Mouse (Mus musculus) forebrain, embryonic 16.5 days (tissue): ENCODE measurements around the gene Galt. TPM values are rescaled to one million over a fixed set of nuclear protein-coding genes. Genes with fewer than 3 reads are reported as not detected.
"Not testable (repeated sequence)": the region's sequence is repeated elsewhere in the genome, so short reads cannot be mapped to it uniquely, and the experiment has no call there.

ENCODE experiments used
- ATAC-seq: fragments of 200-750 bp; cut with Nextera tagmentation; 2 replicates; pipeline ENCODE4 v1.8.0; 2017; ENCODE audit warnings: mild to moderate bottlenecking, moderate library complexity
- H3K27ac ChIP-seq: fragments of 300-500 bp; sonication (generic); 2 replicates; pipeline ENCODE4 v1.5.1; 2014; ENCODE audit warnings: low read length, control low read depth
- H3K27me3 ChIP-seq: fragments of 300-500 bp; sonication (generic); replicated peaks from 2 replicates; pipeline ENCODE4 v1.6.1; 2014; ENCODE audit warnings: low read length; ENCODE audit not compliant: control insufficient read depth, insufficient read depth
- H3K36me3 ChIP-seq: fragments of 300-500 bp; sonication (generic); 2 replicates; pipeline ENCODE4 v1.6.1; 2014; ENCODE audit not compliant: control insufficient read depth, insufficient read depth
- H3K4me1 ChIP-seq: fragments of 300-500 bp; sonication (generic); replicated peaks from 2 replicates; pipeline ENCODE4 v1.6.1; 2014; ENCODE audit warnings: low read length; ENCODE audit not compliant: control insufficient read depth, insufficient read depth
- H3K4me2 ChIP-seq: fragments of 300-500 bp; sonication (generic); 2 replicates; pipeline ENCODE4 v1.6.1; 2014; ENCODE audit warnings: mild to moderate bottlenecking, low read length, control low read depth
- H3K4me3 ChIP-seq: fragments of 300-500 bp; sonication (generic); replicated peaks from 2 replicates; pipeline ENCODE4 v1.5.1; 2014; ENCODE audit warnings: mild to moderate bottlenecking, low read length, control low read depth
- H3K9ac ChIP-seq: fragments of 300-500 bp; sonication (generic); replicated peaks from 2 replicates; pipeline ENCODE4 v1.6.1; 2014; ENCODE audit warnings: low read depth, low read length, control low read depth
- H3K9me3 ChIP-seq: fragments of 300-500 bp; sonication (generic); 2 replicates; pipeline ENCODE4 v1.6.1; 2016; ENCODE audit warnings: low read length; ENCODE audit not compliant: control insufficient read depth
- WGBS: fragments of 180-500 bp; shearing (Covaris S2); extraction: QIAGEN DNeasy Blood & Tissue Kit; methylation state at CpG from one replicate; pipeline ENCODE4 v1.1.7; 2014; 5-methylcytosine and 5-hydroxymethylcytosine counted together
- polyA plus RNA-seq: library from polyadenylated mRNA; unstranded; fragments of >200 nt; fragmentation: Nextera tagmentation; extraction: Ambion mirVana; gene quantifications from 2 replicates; pipeline ENCODE4 v1.2.1, GENCODE M21; 2015

The Galt gene
- polyA plus RNA-seq, 1 experiment from 2014 or later: 30.2 TPM

GRCm38 (mm10) chr4:41767301-41767700 lies 12.3 kb downstream of the Galt start:
- not testable (repeated sequence) for H3K27ac ChIP-seq, H3K4me3 ChIP-seq, H3K36me3 ChIP-seq, H3K4me2 ChIP-seq, H3K9ac ChIP-seq, H3K4me1 ChIP-seq, H3K9me3 ChIP-seq, H3K27me3 ChIP-seq, ATAC-seq
- 75% methylated on average over 10 of the region's 10 CpGs for WGBS

GRCm38 (mm10) chr4:41772946-41773345 lies 17.9 kb downstream of the Galt start:
- H3K4me1 ChIP-seq, H3K27me3 ChIP-seq, H3K9me3 ChIP-seq, ATAC-seq, H3K36me3 ChIP-seq, H3K27ac ChIP-seq: not testable (repeated sequence)
- Histone ChIP-seq H3K4me3 (peak overlapping the region; percentile 31), H3K4me2 (peak overlapping the region; percentile 46), H3K9ac (0 out of 2 replicates have a peak overlapping the region, but pooled peaks have one; percentile 29)
- WGBS: 0% methylated on average over 5 of the region's 16 CpGs

GRCm38 (mm10) chr4:41773502-41773901 lies 18.5 kb downstream of the Galt start:
- 0 out of 2 replicates have a peak overlapping the region, but pooled peaks have one; percentile 16 for H3K9ac ChIP-seq

GRCm38 (mm10) chr4:41774002-41774401 lies 19.0 kb downstream of the Galt start, which contains the start of gene Ccl27a:
Gene Ccl27a, minus strand, starts transcription at chr4:41774247.
- not testable (repeated sequence) for ATAC-seq, H3K9me3 ChIP-seq, H3K36me3 ChIP-seq, H3K27me3 ChIP-seq, H3K4me1 ChIP-seq
- Histone ChIP-seq H3K9ac (peak within 1 kb of the TSS; percentile 48; the same call in 1 of the 2 replicates), H3K4me3 (peak within 1 kb of the TSS; percentile 39), H3K27ac (peak within 1 kb of the TSS; percentile 58), H3K4me2 (peak within 1 kb of the TSS; percentile 52)
- WGBS: 1% methylated on average over 12 of the region's 14 CpGs

More at GRCm38 (mm10) chr4:41773502-41773901, 18.5 kb downstream of the Galt start:
- WGBS: 0% methylated on average over 12 of the region's 25 CpGs
- H3K27ac ChIP-seq, ATAC-seq, H3K36me3 ChIP-seq, H3K9me3 ChIP-seq, H3K4me1 ChIP-seq, H3K27me3 ChIP-seq: not testable (repeated sequence)
- peak overlapping the region; percentile 35 for H3K4me2 ChIP-seq
- H3K4me3 ChIP-seq: peak overlapping the region; percentile 39

- H3K27me3 ChIP-seq, H3K9me3 ChIP-seq, H3K9ac ChIP-seq, H3K36me3 ChIP-seq, ATAC-seq, H3K4me1 ChIP-seq: not testable (repeated sequence)
- 58% methylated on average over 3 of the region's 3 CpGs for WGBS
- H3K4me2 ChIP-seq: peak overlapping the region; percentile 52
- H3K4me3 ChIP-seq: peak overlapping the region; percentile 36
- H3K27ac ChIP-seq: peak overlapping the region; percentile 58
Observed at GRCm38 (mm10) chr4:41774506-41774905, 19.5 kb downstream of the Galt start.

GRCm38 (mm10) chr4:41775840-41776239 lies 20.8 kb downstream of the Galt start:
- not testable (repeated sequence) for H3K9ac ChIP-seq, H3K27me3 ChIP-seq, H3K4me2 ChIP-seq, H3K4me1 ChIP-seq, H3K9me3 ChIP-seq, H3K4me3 ChIP-seq, H3K27ac ChIP-seq, ATAC-seq, H3K36me3 ChIP-seq
- WGBS: 92% methylated on average over 1 of the region's 1 CpGs

- H3K27me3 ChIP-seq, H3K9ac ChIP-seq, H3K4me1 ChIP-seq, H3K27ac ChIP-seq, ATAC-seq, H3K36me3 ChIP-seq, H3K4me3 ChIP-seq, H3K9me3 ChIP-seq, H3K4me2 ChIP-seq: not testable (repeated sequence)
- WGBS: 18% methylated on average over 3 of the region's 9 CpGs
Observed at GRCm38 (mm10) chr4:41781271-41781670, 26.2 kb downstream of the Galt start.

GRCm38 (mm10) chr4:41781748-41782485 lies 26.9 kb downstream of the Galt start:
- not testable (repeated sequence) for H3K4me2 ChIP-seq, H3K27ac ChIP-seq, H3K4me1 ChIP-seq, ATAC-seq, H3K4me3 ChIP-seq, H3K9ac ChIP-seq, H3K36me3 ChIP-seq, H3K27me3 ChIP-seq, H3K9me3 ChIP-seq
- 9% methylated on average over 12 of the region's 21 CpGs for WGBS

- not testable (repeated sequence) for H3K9ac ChIP-seq, H3K4me3 ChIP-seq, H3K27ac ChIP-seq, ATAC-seq, H3K36me3 ChIP-seq, H3K4me2 ChIP-seq, H3K4me1 ChIP-seq, H3K9me3 ChIP-seq, H3K27me3 ChIP-seq
- WGBS: 20% methylated on average over 4 of the region's 4 CpGs
Observed at GRCm38 (mm10) chr4:41782711-41783110, 27.7 kb downstream of the Galt start.
